Mouse (Mus musculus) intestine, embryonic 14.5 days (tissue): Measurements from ENCODE around the gene Ino80d. TPM values are rescaled to one million over a fixed set of nuclear protein-coding genes. Genes with fewer than 3 reads are reported as not detected.

Experiments used
- ATAC-seq: fragments of 200-750 bp; cut with Nextera tagmentation; replicated peaks from 2 replicates; pipeline ENCODE4 v1.8.0; 2017; ENCODE audit warnings: low read depth, moderate number of reproducible peaks, moderate TSS enrichment, moderate library complexity; ENCODE audit not compliant: low FRiP score, low TSS enrichment
- DNase-seq: peaks from one replicate; pipeline ENCODE4 v3.0.0-alpha.2; 2018; ENCODE audit warnings: low spot score
- H3K27ac ChIP-seq: fragments of 300-500 bp; sonication (generic); 2 replicates; pipeline ENCODE4 v1.5.1; 2014; ENCODE audit warnings: low read depth, mild to moderate bottlenecking, control low read depth
- H3K27me3 ChIP-seq: fragments of 300-500 bp; sonication (generic); replicated peaks from 2 replicates; pipeline ENCODE4 v1.6.1; 2014; ENCODE audit warnings: low read length, control low read depth; ENCODE audit not compliant: control insufficient read depth, insufficient read depth
- H3K36me3 ChIP-seq: fragments of 300-500 bp; sonication (generic); 2 replicates; pipeline ENCODE4 v1.6.1; 2014; ENCODE audit warnings: low read length, control low read depth; ENCODE audit not compliant: control insufficient read depth, insufficient read depth
- H3K4me1 ChIP-seq: fragments of 300-500 bp; sonication (generic); replicated peaks from 2 replicates; pipeline ENCODE4 v1.6.1; 2014; ENCODE audit warnings: low read length, control low read depth, mixed read lengths; ENCODE audit not compliant: control insufficient read depth, insufficient read depth
- H3K4me2 ChIP-seq: fragments of 300-500 bp; sonication (generic); 2 replicates; pipeline ENCODE4 v1.6.1; 2014; ENCODE audit warnings: low read length
- H3K4me3 ChIP-seq: fragments of 300-500 bp; sonication (generic); 2 replicates; pipeline ENCODE4 v1.5.1; 2014; ENCODE audit warnings: low read depth, low read length, control low read depth, mixed read lengths
- H3K9ac ChIP-seq: fragments of 300-500 bp; sonication (generic); 2 replicates; pipeline ENCODE4 v1.6.1; 2014; ENCODE audit warnings: mild to moderate bottlenecking, low read length
- H3K9me3 ChIP-seq: fragments of 300-500 bp; sonication (generic); 2 replicates; pipeline ENCODE4 v1.6.1; 2016; ENCODE audit warnings: low read length, control low read depth; ENCODE audit not compliant: control insufficient read depth
- WGBS: fragments of 180-500 bp; shearing (Covaris S2); extraction: QIAGEN DNeasy Blood & Tissue Kit; methylation state at CpG from one replicate; pipeline ENCODE4 v1.1.7; 2014; 5-methylcytosine and 5-hydroxymethylcytosine counted together
- polyA plus RNA-seq: library from polyadenylated mRNA; unstranded; fragments of >200 nt; fragmentation: Nextera tagmentation; extraction: Ambion mirVana; gene quantifications from 2 replicates; pipeline ENCODE4 v1.2.1, GENCODE M21; 2014

Gene Ino80d
- polyA plus RNA-seq, 1 experiment from 2014 or later: 16.1 TPM

- no peak for DNase-seq
Observed at GRCm38 (mm10) chr1:62956942-62957645, 157.4 kb downstream of the Ino80d start.

DNA sequence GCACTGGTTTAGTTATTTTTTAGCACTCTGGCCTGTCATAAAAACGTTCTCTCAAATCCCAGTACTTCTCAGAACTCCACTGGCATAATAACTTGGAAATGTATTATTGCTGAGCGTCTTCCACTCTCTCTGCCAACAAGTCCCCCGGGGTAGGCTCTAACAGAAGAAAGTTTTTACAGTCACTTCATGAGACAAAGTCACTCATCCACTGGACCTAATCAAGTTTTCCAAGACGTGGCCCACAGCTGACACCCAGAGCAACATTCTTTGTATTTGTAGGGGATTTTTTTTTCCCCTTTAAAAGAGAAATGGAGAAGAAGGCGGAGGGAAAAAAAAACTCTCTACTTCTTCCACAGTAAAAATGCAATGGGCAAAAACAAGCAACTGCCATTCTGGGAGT, 157.9 kb downstream of the Ino80d start:
- no peak for DNase-seq
- Histone ChIP-seq H3K9ac (no peak overlapping the region), H3K27ac (no peak overlapping the region), H3K27me3 (no peaks in the 10 kb centered on the region), H3K4me2 (no peak overlapping the region), H3K36me3 (no peaks in the 10 kb centered on the region), H3K9me3 (no peaks in the 10 kb centered on the region), H3K4me3 (no peak overlapping the region), H3K4me1 (peaks cover 4% of the 10 kb centered on the region; the same call in 1 of the 2 replicates)
- 75% methylated on average over 5 of the region's 5 CpGs for WGBS
- ATAC-seq: no peak

More at GRCm38 (mm10) chr1:62956942-62957645, 157.4 kb downstream of the Ino80d start:
- WGBS: 73% methylated on average over 1 of the region's 1 CpGs
- Histone ChIP-seq H3K9ac (no peak overlapping the region), H3K4me2 (no peak overlapping the region), H3K9me3 (no peaks in the 10 kb centered on the region), H3K27me3 (no peaks in the 10 kb centered on the region), H3K36me3 (no peaks in the 10 kb centered on the region), H3K4me1 (no peaks in the 10 kb centered on the region), H3K4me3 (no peak overlapping the region), H3K27ac (no peak overlapping the region)
- no peak for ATAC-seq

GRCm38 (mm10) chr1:62955340-62955739, 159.1 kb downstream of the Ino80d start:
- 80% methylated on average over 6 of the region's 6 CpGs for WGBS
- Histone ChIP-seq H3K27me3 (no peaks in the 10 kb centered on the region), H3K36me3 (no peaks in the 10 kb centered on the region), H3K4me3 (no peak overlapping the region), H3K9me3 (no peaks in the 10 kb centered on the region), H3K27ac (no peak overlapping the region), H3K4me1 (peaks cover 6% of the 10 kb centered on the region; the same call in 1 of the 2 replicates), H3K9ac (no peak overlapping the region), H3K4me2 (no peak overlapping the region)
- DNase-seq (no peak), ATAC-seq (no peak)

- no peak overlapping the region for H3K4me2 ChIP-seq
- H3K36me3 ChIP-seq: no peaks in the 10 kb centered on the region
- ATAC-seq (no peak), DNase-seq (no peak)
- H3K4me3 ChIP-seq: no peak overlapping the region
- WGBS: 85% methylated on average over 4 of the region's 4 CpGs
- peaks cover 6% of the 10 kb centered on the region; the same call in 1 of the 2 replicates for H3K4me1 ChIP-seq
- no peaks in the 10 kb centered on the region for H3K9me3 ChIP-seq
- no peak overlapping the region for H3K27ac ChIP-seq
- H3K9ac ChIP-seq: no peak overlapping the region
- H3K27me3 ChIP-seq: no peaks in the 10 kb centered on the region
Observed at GRCm38 (mm10) chr1:62953036-62953435, 161.4 kb downstream of the Ino80d start.

DNA sequence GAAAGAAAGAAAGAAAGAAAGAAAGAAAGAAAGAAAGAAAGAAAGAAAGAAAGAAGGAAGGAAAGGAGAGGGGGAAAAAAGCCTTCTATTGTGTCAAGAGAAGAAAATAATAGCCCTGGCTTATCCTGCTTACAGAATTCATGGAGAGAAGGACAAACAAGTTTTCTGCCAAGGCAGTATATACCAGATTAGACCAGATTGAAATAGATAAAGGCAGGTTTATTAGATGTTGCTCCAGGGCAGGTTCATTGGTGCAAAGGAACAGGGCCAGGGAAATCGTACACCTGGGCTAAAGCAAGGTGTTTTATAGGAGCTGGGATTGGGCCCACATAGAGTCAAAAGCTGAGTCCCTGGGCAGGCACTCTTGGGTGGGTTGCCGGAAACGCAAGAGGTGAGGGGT, 162.1 kb downstream of the Ino80d start:
- no peak overlapping the region for H3K4me2 ChIP-seq
- ATAC-seq: no peak
- peaks cover 6% of the 10 kb centered on the region; the same call in 1 of the 2 replicates for H3K4me1 ChIP-seq
- no peaks in the 10 kb centered on the region for H3K9me3 ChIP-seq
- H3K27me3 ChIP-seq: no peaks in the 10 kb centered on the region
- H3K36me3 ChIP-seq: no peaks in the 10 kb centered on the region
- DNase-seq: no peak
- 95% methylated on average over 3 of the region's 3 CpGs for WGBS
- no peak overlapping the region for H3K9ac ChIP-seq
- no peak overlapping the region for H3K4me3 ChIP-seq
- no peak overlapping the region for H3K27ac ChIP-seq

DNA sequence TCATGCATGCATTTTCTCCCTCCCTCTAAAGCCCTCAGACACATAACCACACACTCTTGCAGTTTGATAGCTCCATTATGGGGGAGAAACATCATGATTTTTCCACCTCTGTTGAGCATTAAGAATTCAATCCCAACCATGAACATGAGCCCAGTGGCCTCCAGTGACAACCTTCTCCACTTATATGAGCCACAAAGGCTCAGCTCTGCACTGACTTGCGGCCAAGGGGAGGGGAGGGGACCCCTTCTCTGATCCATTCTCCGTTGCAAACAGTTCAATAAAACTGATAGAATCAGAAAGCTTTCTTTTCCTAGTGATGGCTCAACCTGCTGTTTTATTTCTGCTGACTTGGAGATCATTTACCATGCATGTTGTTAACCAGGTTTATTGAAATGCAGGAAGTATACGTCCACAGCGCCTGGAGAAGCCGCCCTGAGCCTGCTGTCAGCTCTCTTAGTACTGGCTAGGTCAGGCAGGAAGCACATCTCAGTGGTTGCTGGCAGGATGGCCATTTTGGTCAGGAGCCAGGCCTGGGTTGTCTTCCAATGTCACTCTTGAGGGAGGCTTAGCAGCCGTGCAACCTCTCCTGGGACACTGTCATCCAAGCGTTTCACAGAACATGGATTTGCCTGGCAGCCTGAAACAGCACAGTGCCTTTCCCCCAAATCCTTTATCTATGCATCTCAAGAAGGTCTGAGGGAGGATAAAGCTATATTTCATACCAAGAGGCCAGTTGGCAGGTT, 163.2 kb downstream of the Ino80d start:
- 43% methylated on average over 7 of the region's 7 CpGs for WGBS
- peak overlapping the region; percentile 11; the same call in 1 of the 2 replicates for H3K27ac ChIP-seq

GRCm38 (mm10) chr1:62950526-62950925, 163.9 kb downstream of the Ino80d start:
- peak overlapping the region; percentile 11; the same call in 1 of the 2 replicates for H3K27ac ChIP-seq
- no peak overlapping the region for H3K4me3 ChIP-seq
- H3K4me2 ChIP-seq: no peak overlapping the region
- no peaks in the 10 kb centered on the region for H3K9me3 ChIP-seq
- peaks cover 6% of the 10 kb centered on the region; the same call in 1 of the 2 replicates for H3K4me1 ChIP-seq
- 37% methylated on average over 9 of the region's 9 CpGs for WGBS
- ATAC-seq: 0 out of 2 replicates have a peak, but pooled peaks have one; percentile 47
- no peaks in the 10 kb centered on the region for H3K36me3 ChIP-seq
- H3K9ac ChIP-seq: no peak overlapping the region
- H3K27me3 ChIP-seq: no peaks in the 10 kb centered on the region
- DNase-seq: no peak

More for the DNA sequence above, 163.2 kb downstream of the Ino80d start:
- ATAC-seq: no peak
- Histone ChIP-seq H3K4me2 (no peak overlapping the region), H3K9me3 (no peaks in the 10 kb centered on the region), H3K36me3 (no peaks in the 10 kb centered on the region), H3K9ac (no peak overlapping the region), H3K27me3 (no peaks in the 10 kb centered on the region), H3K4me3 (no peak overlapping the region), H3K4me1 (peaks cover 6% of the 10 kb centered on the region; the same call in 1 of the 2 replicates)
- peak; percentile 70 for DNase-seq

DNA sequence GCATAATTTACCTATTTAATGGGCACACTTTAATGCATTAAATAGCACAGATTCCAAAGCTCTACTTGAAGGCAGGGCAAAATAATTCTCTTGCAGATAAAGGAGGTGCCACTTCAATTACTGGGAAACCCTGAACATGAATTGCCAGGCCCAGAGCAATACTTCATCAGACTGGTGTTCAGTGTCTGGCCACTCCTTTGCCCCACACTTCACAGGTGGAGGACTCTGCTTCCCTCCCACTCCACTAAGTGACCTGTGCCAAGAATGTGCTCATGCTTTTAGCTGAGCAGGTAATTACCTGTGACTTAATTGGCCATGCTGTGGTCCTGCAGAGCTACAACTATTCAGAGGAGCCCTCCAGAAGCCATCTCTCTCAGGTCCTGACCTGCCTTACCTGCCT, 166.7 kb downstream of the Ino80d start:
- no peaks in the 10 kb centered on the region for H3K36me3 ChIP-seq
- no peaks in the 10 kb centered on the region for H3K9me3 ChIP-seq
- no peak overlapping the region for H3K9ac ChIP-seq
- no peak for DNase-seq
- no peak overlapping the region for H3K27ac ChIP-seq
- H3K4me3 ChIP-seq: no peak overlapping the region
- ATAC-seq: no peak
- H3K4me2 ChIP-seq: no peak overlapping the region
- peaks cover 6% of the 10 kb centered on the region; the same call in 1 of the 2 replicates for H3K4me1 ChIP-seq
- H3K27me3 ChIP-seq: no peaks in the 10 kb centered on the region
